ENCODE assay signal across 10 mouse cellular contexts in genomic region chr11:48900654-48901566, GRCm38 (mm10). TPM values are rescaled to one million over a fixed set of nuclear protein-coding genes. Genes with fewer than 3 reads are reported as not detected.
DNase-seq lines count a peak whose midpoint lies in the region; ATAC-seq and TF ChIP-seq lines count a peak whose summit lies in the region.
"Not testable (repeated sequence)": the region's sequence is repeated elsewhere in the genome, so short reads cannot be mapped to it uniquely, and the experiment has no call there.
"Had no signal": no experiment of that assay in that cellular context is flagged by ENCODE, and none has a peak within 500 bp of the region (broad histone marks: within the 10 kb centered on the region; RNA-seq: fewer than 3 reads in every experiment).

No protein-coding gene starts in this region.

- not testable (repeated sequence) for H3K36me3 ChIP-seq in MEL (ENCODE audit: control insufficient read depth in 1 of 2, insufficient read depth in 2 of 2, low read length in 2 of 2); heart, adult 2 months (ENCODE audit: control insufficient read depth, insufficient read depth, low read length)

- peak; percentile 40 for DNase-seq in MEL (ENCODE audit: low read depth, low spot score)
- DNase-seq in c-Kit-positive CD71-negative TER-119-negative erythroid progenitor cells, embryonic 14.5 days (ENCODE audit: low read depth), result peak; percentile 16
- DNase-seq in heart, adult 2 months, result peak; percentile 21 to 31
- peak; percentile 3 for DNase-seq in layer of hippocampus, adult 9-10 months (ENCODE audit: low spot score)
- peak; percentile 30 for DNase-seq in lung, postnatal 36 days
- DNase-seq in spleen, adult 18-20 months, result peak; percentile 18 to 34

- not testable (repeated sequence) for TF ChIP-seq RAD21 in MEL (IDR thresholded peaks at IDR 0.05; ENCODE audit: low read depth, low read length)

- H3K4me1 ChIP-seq in MEL (ENCODE audit: control insufficient read depth in 1 of 2, insufficient read depth in 2 of 2, low read length in 2 of 2); heart, adult 2 months (ENCODE audit: control insufficient read depth, insufficient read depth, low read length): not testable (repeated sequence)

- 67% methylated on average over 6 of the region's 6 CpGs for WGBS in heart, adult 2 months

- TF ChIP-seq EP300 in MEL (IDR thresholded peaks at IDR 0.05; ENCODE audit: low read depth in 1 of 2, low read length in 2 of 2), result peak in 1 of 2 experiments; percentile 26; a peak in 1 of 4 replicates
- TF ChIP-seq EP300 in heart, adult 2 months (IDR thresholded peaks at IDR 0.05; ENCODE audit: insufficient read depth, low read depth, low read length), result not testable (repeated sequence)

- not testable (repeated sequence) for H3K79me2 ChIP-seq in MEL (ENCODE audit: control insufficient read depth, insufficient read depth, low read length, poor library complexity); heart, adult 2 months (replicated peaks; ENCODE audit: control insufficient read depth, insufficient read depth, low read length)

- not testable (repeated sequence) for H3K4me3 ChIP-seq in MEL (ENCODE audit: control insufficient read depth in 1 of 2, insufficient read depth in 1 of 2, low read depth in 2 of 2, low read length in 2 of 2); heart, adult 2 months

- not testable (repeated sequence) for H3K9ac ChIP-seq in MEL (ENCODE audit: control insufficient read depth, low read depth, low read length, poor library complexity, severe bottlenecking); heart, adult 2 months (ENCODE audit: low read depth, low read length)

- H3K27ac ChIP-seq in MEL (ENCODE audit: control insufficient read depth, low read depth, low read length); heart, adult 2 months: not testable (repeated sequence)

- not testable (repeated sequence) for TF ChIP-seq POLR2A in MEL (IDR thresholded peaks at IDR 0.05; ENCODE audit: control insufficient read depth in 1 of 2, insufficient read depth in 1 of 2, low read depth in 1 of 2, low read length in 2 of 2, poor library complexity in 1 of 2); heart, adult 2 months (IDR thresholded peaks at IDR 0.05; ENCODE audit: insufficient read depth, low read depth, low read length)

- H3K9me3 ChIP-seq in MEL (replicated peaks; ENCODE audit: insufficient read depth, low read length), result not testable (repeated sequence)

- not testable (repeated sequence) for H3K27me3 ChIP-seq in MEL (ENCODE audit: control insufficient read depth in 1 of 2, insufficient read depth in 2 of 2, low read length in 2 of 2); heart, adult 2 months (ENCODE audit: control insufficient read depth, insufficient read depth, low read length)

- peak; percentile 85 for ATAC-seq in monocyte, adult 5-6 weeks (replicated peaks; ENCODE audit: insufficient number of reproducible peaks, low FRiP score, low TSS enrichment, poor library complexity, severe bottlenecking)

- not testable (repeated sequence) for TF ChIP-seq CTCF in MEL (IDR thresholded peaks at IDR 0.05 in 2 of 3, conservative IDR thresholded peaks at IDR 0.05 in 1 of 3; ENCODE audit: control insufficient read depth in 1 of 3, insufficient read depth in 1 of 3, low read depth in 2 of 3, low read length in 3 of 3, poor library complexity in 1 of 3, severe bottlenecking in 1 of 3); heart, adult 2 months (IDR thresholded peaks at IDR 0.05)

- intact Hi-C loops in heart, adult 2 months (cut with DNase I), result loop anchor here (5.0 kb wide), 1 partner anchor 146 kb away; no protein-coding TSS in a partner anchor

RNA-seq across cellular contexts. Expression of gene Gm5431, which starts 1.1 kb away (rescaled TPM):
- not detected in 2 replicates for total RNA-seq in MEL (2012; rRNA removed)
- polyA plus RNA-seq in MEL (2012; ENCODE audit: insufficient read depth in 1 of 2, insufficient read length in 2 of 2, low read depth in 1 of 2, low replicate concordance in 2 of 2, missing spikeins in 1 of 2), result under 1 TPM in 1 of 2 experiments, not detected in 1; 0.04 TPM
- total RNA-seq in heart, adult 2 months (2021), result 1 to 10 TPM; 1.4 to 1.5 TPM
- 0.20 and 0.67 TPM in 2 replicates for polyA plus RNA-seq in heart, adult 2 months (2012; rRNA removed)
- total RNA-seq in monocyte, adult 5-6 weeks (2017), result 6.7 to 9.7 TPM (median 8.8 TPM) in 3 replicates
- polyA plus RNA-seq: forebrain, embryonic 10.5 days; limb, embryonic 10.5 days; myocyte had no signal

RNA-seq across cellular contexts. Expression of gene Irgm1, which starts 29.4 kb away (rescaled TPM):
- total RNA-seq in MEL (2012; rRNA removed), result 7.5 and 10.7 TPM in 2 replicates
- polyA plus RNA-seq in MEL (2012; ENCODE audit: insufficient read depth in 1 of 2, insufficient read length in 2 of 2, low read depth in 1 of 2, low replicate concordance in 2 of 2, missing spikeins in 1 of 2), result 10 to 100 TPM in 1 of 2 experiments, not detected in 1; 10.0 TPM
- 10 to 100 TPM in 1 of 2 experiments, 1 to 10 TPM in 1; 9.9 to 13.5 TPM for total RNA-seq in heart, adult 2 months (2021)
- polyA plus RNA-seq in heart, adult 2 months (2012; rRNA removed), result 10.0 and 17.2 TPM in 2 replicates
- total RNA-seq in monocyte, adult 5-6 weeks (2017), result 36.6 to 51.0 TPM (median 48.9 TPM) in 3 replicates

RNA-seq across cellular contexts. Expression of gene Psme2b, which starts 45.1 kb away (rescaled TPM):
- total RNA-seq in MEL (2012; rRNA removed), result 2.8 and 6.6 TPM in 2 replicates
- polyA plus RNA-seq in MEL (2012; ENCODE audit: insufficient read depth in 1 of 2, insufficient read length in 2 of 2, low read depth in 1 of 2, low replicate concordance in 2 of 2, missing spikeins in 1 of 2), result 1 to 10 TPM in 1 of 2 experiments, not detected in 1; 6.2 TPM
- 1 to 10 TPM; 2.8 to 5.0 TPM for total RNA-seq in heart, adult 2 months (2021)
- polyA plus RNA-seq in heart, adult 2 months (2012; rRNA removed), result 3.1 and 6.6 TPM in 2 replicates
- total RNA-seq in monocyte, adult 5-6 weeks (2017), result 32.3 to 73.6 TPM (median 37.8 TPM) in 3 replicates
